Mouse (Mus musculus) kidney, embryonic 15.5 days (tissue): Measurements from ENCODE around the gene Stpg3. TPM values are rescaled to one million over a fixed set of nuclear protein-coding genes. Genes with fewer than 3 reads are reported as not detected.
A peak's percentile ranks its signal among the peaks of the same experiment; 100 is the strongest.

ENCODE experiments used
- ATAC-seq: fragments of 200-750 bp; cut with Nextera tagmentation; replicated peaks from 2 replicates; pipeline ENCODE4 v1.8.0; 2017; ENCODE audit warnings: moderate TSS enrichment; ENCODE audit not compliant: low FRiP score
- H3K27ac ChIP-seq: fragments of 300-500 bp; sonication (generic); 2 replicates; pipeline ENCODE4 v1.5.1; 2015; ENCODE audit warnings: mild to moderate bottlenecking, inconsistent platforms
- H3K27me3 ChIP-seq: fragments of 300-500 bp; sonication (generic); 2 replicates; pipeline ENCODE4 v1.6.1; 2015; ENCODE audit warnings: inconsistent platforms
- H3K36me3 ChIP-seq: fragments of 300-500 bp; sonication (generic); 2 replicates; pipeline ENCODE4 v1.6.1; 2015; ENCODE audit warnings: inconsistent platforms
- H3K4me1 ChIP-seq: fragments of 300-500 bp; sonication (generic); 2 replicates; pipeline ENCODE4 v1.6.1; 2015; ENCODE audit warnings: inconsistent platforms
- H3K4me2 ChIP-seq: fragments of 300-500 bp; sonication (generic); 2 replicates; pipeline ENCODE4 v1.6.1; 2015; ENCODE audit warnings: moderate library complexity, mild to moderate bottlenecking, inconsistent platforms
- H3K4me3 ChIP-seq: fragments of 300-500 bp; sonication (generic); replicated peaks from 2 replicates; pipeline ENCODE4 v1.5.1; 2015; ENCODE audit warnings: mild to moderate bottlenecking, inconsistent platforms
- H3K9ac ChIP-seq: fragments of 300-500 bp; sonication (generic); 2 replicates; pipeline ENCODE4 v1.6.1; 2015; ENCODE audit warnings: mild to moderate bottlenecking, inconsistent platforms
- H3K9me3 ChIP-seq: fragments of 300-500 bp; sonication (generic); replicated peaks from 2 replicates; pipeline ENCODE4 v1.6.1; 2016; ENCODE audit warnings: inconsistent platforms
- whole genome bisulfite sequencing: fragments of 180-500 bp; shearing (Covaris S2); methylation state at CpG from one replicate; pipeline ENCODE4 v1.1.7; 2015; ENCODE audit warnings: mixed read lengths; 5-methylcytosine and 5-hydroxymethylcytosine counted together
- polyA plus RNA-seq: library from polyadenylated mRNA; unstranded; fragments of >200 nt; fragmentation: Nextera tagmentation; extraction: Ambion mirVana; gene quantifications from 2 replicates; pipeline ENCODE4 v1.2.1, GENCODE M21; 2015

Gene Stpg3
- polyA plus RNA-seq, 1 experiment from 2014 or later = 0.55 TPM

DNA sequence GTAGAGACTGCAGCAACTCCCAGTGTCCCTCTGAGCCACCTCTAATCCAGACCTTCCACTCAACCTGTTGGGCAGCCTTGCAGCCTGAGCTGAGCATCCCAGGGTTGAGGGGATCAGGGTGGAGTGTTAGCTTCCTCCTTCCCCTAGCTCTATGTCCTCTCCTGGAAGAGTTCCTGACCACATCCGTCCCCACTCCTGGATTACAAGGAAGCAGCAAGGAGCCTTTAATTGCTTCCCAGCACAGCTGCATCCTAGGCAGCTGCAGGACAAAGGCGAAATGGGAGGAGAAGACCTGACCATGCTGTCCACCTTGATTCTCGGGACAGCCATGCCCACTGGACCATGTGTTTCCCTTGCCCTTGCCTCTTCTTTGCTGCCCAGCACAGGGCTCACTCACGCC is 37.4 kb downstream of the Stpg3 start:
- Histone ChIP-seq H3K27ac (peak overlapping the region; percentile 91), H3K36me3 (no peaks in the 10 kb centered on the region), H3K9me3 (no peaks in the 10 kb centered on the region), H3K4me2 (peak overlapping the region; percentile 51), H3K4me3 (peak overlapping the region; percentile 28), H3K4me1 (peaks cover 84% of the 10 kb centered on the region), H3K27me3 (peaks cover 46% of the 10 kb centered on the region), H3K9ac (peak overlapping the region; percentile 21; the same call in 1 of the 2 replicates)
- WGBS = 11% methylated on average over 4 of the region's 4 CpGs
- ATAC-seq = no peak

DNA sequence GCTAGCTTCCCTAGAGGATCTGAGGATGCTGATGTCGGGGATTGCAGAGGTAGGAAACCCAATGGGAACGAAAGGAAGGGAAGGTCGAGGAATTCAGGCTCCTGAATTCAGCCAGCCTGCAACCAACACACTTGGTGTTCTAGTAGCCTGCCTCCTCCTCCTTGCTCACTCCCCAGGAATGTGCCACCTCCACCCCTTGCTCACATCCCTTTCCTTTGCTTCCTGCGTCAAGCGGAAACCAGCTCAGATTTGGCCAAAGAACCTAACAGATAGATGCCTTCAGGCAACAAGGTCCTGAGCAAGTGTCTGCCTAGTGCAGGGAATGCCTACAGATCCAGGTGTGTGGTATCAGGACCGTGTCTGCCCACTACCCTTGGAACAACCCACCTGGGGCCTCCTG is 37.9 kb downstream of the Stpg3 start:
- peak overlapping the region; percentile 28 for H3K4me3 ChIP-seq
- no peaks in the 10 kb centered on the region for H3K36me3 ChIP-seq
- no peaks in the 10 kb centered on the region for H3K9me3 ChIP-seq
- ATAC-seq = no peak
- WGBS = 38% methylated on average over 6 of the region's 6 CpGs
- H3K27ac ChIP-seq = peak overlapping the region; percentile 91
- H3K27me3 ChIP-seq = peaks cover 42% of the 10 kb centered on the region
- peak overlapping the region; percentile 51 for H3K4me2 ChIP-seq
- 0 out of 2 replicates have a peak overlapping the region, but pooled peaks have one; percentile 2 for H3K9ac ChIP-seq
- H3K4me1 ChIP-seq = peaks cover 83% of the 10 kb centered on the region

DNA sequence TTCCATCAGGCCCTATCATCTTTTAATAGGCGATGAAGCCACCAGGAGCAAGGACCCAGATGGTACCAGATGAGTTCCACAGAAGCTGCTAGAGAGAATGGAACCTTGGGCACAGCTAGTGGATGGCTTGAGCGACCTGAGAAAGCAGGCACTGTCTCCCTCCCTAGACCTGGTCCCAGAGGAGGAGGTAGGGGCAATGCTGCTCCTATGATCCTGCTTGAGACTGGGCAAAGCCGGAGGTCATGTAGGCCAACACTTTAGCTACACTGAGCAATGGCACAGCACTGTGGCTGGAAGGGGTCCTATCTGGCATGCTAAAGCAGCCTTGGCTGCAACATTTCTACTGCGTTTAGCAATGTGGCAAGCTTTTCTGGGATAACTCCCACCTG is 38.8 kb downstream of the Stpg3 start:
- H3K36me3 ChIP-seq = no peaks in the 10 kb centered on the region
- peak overlapping the region; percentile 91 for H3K27ac ChIP-seq
- H3K27me3 ChIP-seq = peaks cover 34% of the 10 kb centered on the region
- no peak for ATAC-seq
- 0 out of 2 replicates have a peak overlapping the region, but pooled peaks have one; percentile 1 for H3K4me2 ChIP-seq
- H3K9me3 ChIP-seq = no peaks in the 10 kb centered on the region
- peaks cover 81% of the 10 kb centered on the region for H3K4me1 ChIP-seq
- no peak overlapping the region for H3K4me3 ChIP-seq
- no peak overlapping the region for H3K9ac ChIP-seq
- 78% methylated on average over 4 of the region's 4 CpGs for WGBS

DNA sequence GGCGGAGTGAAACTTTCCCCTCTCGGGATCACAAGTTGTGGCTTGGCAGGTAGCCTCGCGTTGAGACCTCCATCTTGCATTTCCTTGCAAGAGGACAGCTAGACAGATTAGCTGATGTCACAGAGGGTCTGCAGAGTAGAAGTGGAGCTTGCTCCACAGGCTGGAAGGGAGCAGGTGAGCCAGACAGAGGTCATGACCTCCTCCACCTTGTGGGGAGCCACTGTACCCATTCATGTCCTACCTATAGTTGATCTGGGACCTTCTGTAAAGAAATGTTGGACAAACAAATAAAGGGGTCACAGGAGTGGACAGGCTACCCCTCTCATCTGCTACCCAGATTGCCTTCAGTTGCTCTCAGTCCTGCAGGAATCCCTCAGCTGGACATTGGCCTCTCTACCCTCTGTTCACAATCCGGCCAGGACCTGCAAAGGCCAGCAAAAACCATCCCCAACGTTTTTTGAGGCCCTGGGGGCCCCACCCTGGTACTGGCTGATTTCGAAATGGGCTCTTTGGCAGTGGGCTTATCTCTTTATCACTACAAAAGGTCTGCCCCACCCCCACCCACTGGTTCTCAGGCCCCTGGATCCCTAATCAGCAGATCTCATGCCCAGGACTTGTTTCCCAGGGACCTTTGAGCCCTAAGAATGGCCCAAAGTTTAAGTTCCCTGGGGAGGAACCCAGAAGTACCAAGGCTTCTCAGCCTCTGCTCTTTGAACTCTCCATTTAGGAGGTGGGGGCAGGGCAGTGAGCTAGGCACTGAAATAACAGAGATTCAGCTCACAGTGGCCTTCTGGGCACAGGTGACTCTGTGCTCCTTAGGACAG is 39.4 kb downstream of the Stpg3 start:
- H3K4me2 ChIP-seq = no peak overlapping the region
- H3K9ac ChIP-seq = no peak overlapping the region
- 45% methylated on average over 7 of the region's 7 CpGs for WGBS
- peak overlapping the region; percentile 91 for H3K27ac ChIP-seq
- no peaks in the 10 kb centered on the region for H3K9me3 ChIP-seq
- H3K27me3 ChIP-seq = peaks cover 30% of the 10 kb centered on the region
- no peaks in the 10 kb centered on the region for H3K36me3 ChIP-seq
- no peak for ATAC-seq
- H3K4me1 ChIP-seq = peaks cover 83% of the 10 kb centered on the region
- no peak overlapping the region for H3K4me3 ChIP-seq

DNA sequence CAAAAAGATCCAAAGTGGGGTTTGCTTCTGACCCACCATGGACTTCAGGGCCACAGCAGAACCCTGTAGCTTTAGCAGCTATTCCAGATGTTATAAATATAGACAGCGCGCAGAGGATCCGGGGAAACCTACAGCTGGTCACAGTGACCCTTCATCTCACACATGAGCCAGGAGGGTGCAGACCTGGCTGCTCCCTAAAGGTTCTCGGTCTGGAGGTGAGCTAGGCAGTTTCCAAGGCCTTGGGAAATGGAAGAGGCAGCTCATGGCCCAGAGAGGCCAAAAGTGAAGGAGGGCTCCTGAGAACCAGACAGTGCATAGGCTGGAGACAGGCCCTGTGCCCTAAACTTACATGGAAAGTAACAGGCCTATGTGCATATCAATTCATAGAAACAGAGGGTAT is 40.6 kb downstream of the Stpg3 start:
- no peak for ATAC-seq
- Histone ChIP-seq H3K27ac (no peak overlapping the region), H3K4me2 (no peak overlapping the region), H3K4me3 (no peak overlapping the region), H3K36me3 (no peaks in the 10 kb centered on the region), H3K27me3 (peaks cover 17% of the 10 kb centered on the region), H3K9ac (no peak overlapping the region), H3K9me3 (no peaks in the 10 kb centered on the region), H3K4me1 (peaks cover 82% of the 10 kb centered on the region)
- WGBS = 94% methylated on average over 4 of the region's 4 CpGs

DNA sequence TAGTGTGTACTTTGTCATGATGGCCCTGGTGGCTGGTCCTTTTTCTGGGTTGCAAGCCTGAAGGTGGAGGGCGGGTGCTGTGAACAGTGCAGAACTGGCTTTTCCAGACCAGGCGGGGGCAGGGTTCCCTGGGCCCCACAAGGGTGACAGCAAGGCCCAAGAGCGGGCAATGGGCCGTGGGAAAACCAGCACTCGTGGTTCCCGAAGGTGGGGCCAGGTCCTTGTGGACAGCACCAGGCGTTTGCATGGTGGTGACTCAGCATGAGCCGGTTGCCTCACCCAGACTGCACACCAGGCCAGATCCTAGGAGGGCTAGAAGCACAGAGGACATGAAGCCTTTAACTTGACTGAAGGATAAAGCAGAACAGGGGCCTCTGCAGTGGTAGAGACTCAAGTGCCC is 41.8 kb downstream of the Stpg3 start:
- WGBS = 47% methylated on average over 8 of the region's 8 CpGs
- H3K9ac ChIP-seq = no peak overlapping the region
- no peaks in the 10 kb centered on the region for H3K36me3 ChIP-seq
- H3K27me3 ChIP-seq = peaks cover 5% of the 10 kb centered on the region; the same call in 1 of the 2 replicates
- peak overlapping the region; percentile 10; the same call in 1 of the 2 replicates for H3K27ac ChIP-seq
- no peaks in the 10 kb centered on the region for H3K9me3 ChIP-seq
- no peak for ATAC-seq
- H3K4me1 ChIP-seq = peaks cover 82% of the 10 kb centered on the region
- no peak overlapping the region for H3K4me2 ChIP-seq
- no peak overlapping the region for H3K4me3 ChIP-seq

DNA sequence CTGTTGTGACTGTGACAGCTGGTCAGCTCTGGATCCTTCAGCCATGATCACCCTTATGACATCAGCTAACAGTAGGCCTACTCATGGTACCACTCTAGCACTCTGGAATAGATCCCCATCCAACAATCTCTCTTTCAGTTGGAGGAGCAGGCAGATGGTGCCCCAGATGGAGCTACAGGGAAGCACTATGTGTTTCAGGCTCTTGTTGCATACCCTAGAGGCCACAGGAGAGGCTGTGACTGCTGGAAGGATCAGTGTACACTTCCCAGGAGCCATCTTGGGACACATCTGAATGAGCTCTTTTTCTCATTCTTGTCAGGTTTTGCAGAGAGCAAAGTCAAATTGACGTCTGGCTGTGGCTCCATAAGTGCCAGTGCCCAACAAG is 42.7 kb downstream of the Stpg3 start:
- Histone ChIP-seq H3K4me1 (peaks cover 81% of the 10 kb centered on the region), H3K4me2 (no peak overlapping the region), H3K27ac (no peak overlapping the region), H3K9ac (no peak overlapping the region), H3K4me3 (no peak overlapping the region), H3K9me3 (no peaks in the 10 kb centered on the region), H3K27me3 (0 out of 2 replicates have a peak, but pooled peaks cover 3% of the 10 kb centered on the region), H3K36me3 (no peaks in the 10 kb centered on the region)
- ATAC-seq = no peak
- 67% methylated on average over 1 of the region's 1 CpGs for WGBS

DNA sequence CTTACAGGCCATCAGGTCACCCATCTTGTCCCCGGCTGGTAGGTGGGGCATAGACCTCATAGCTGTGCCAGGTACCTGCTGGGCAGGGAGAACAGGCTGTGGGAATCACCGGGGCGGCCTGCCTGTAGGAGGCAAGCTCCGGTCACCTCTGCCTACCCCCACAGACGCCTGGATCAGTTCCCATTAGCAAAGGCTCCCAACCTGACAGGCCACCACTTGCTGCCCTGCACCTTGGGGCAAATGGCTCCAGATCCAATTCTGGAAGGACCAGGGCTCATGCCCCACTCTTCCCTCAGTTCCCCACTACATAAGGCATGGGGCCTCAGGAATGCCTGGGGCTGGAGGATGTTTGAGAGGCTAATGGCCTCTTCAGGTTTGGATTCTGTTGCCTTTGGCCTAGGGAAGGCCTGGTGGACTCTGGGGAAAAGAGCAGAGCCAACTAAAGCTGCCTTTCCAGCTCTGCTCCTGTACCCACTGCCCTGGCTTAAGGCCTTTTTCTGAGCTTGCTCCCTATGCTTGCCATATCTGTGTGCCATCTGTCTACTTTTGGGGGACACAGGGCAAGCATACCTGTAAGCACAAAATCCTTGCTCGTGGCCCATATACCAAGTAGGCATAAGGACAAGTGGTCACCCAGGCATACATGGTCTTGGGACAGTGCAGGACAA is 43.2 kb downstream of the Stpg3 start:
- Histone ChIP-seq H3K4me2 (no peak overlapping the region), H3K9me3 (no peaks in the 10 kb centered on the region), H3K27me3 (0 out of 2 replicates have a peak, but pooled peaks cover under 1% of the 10 kb centered on the region), H3K4me3 (no peak overlapping the region), H3K4me1 (peaks cover 76% of the 10 kb centered on the region), H3K9ac (no peak overlapping the region), H3K36me3 (no peaks in the 10 kb centered on the region), H3K27ac (no peak overlapping the region)
- no peak for ATAC-seq
- 83% methylated on average over 6 of the region's 6 CpGs for WGBS

DNA sequence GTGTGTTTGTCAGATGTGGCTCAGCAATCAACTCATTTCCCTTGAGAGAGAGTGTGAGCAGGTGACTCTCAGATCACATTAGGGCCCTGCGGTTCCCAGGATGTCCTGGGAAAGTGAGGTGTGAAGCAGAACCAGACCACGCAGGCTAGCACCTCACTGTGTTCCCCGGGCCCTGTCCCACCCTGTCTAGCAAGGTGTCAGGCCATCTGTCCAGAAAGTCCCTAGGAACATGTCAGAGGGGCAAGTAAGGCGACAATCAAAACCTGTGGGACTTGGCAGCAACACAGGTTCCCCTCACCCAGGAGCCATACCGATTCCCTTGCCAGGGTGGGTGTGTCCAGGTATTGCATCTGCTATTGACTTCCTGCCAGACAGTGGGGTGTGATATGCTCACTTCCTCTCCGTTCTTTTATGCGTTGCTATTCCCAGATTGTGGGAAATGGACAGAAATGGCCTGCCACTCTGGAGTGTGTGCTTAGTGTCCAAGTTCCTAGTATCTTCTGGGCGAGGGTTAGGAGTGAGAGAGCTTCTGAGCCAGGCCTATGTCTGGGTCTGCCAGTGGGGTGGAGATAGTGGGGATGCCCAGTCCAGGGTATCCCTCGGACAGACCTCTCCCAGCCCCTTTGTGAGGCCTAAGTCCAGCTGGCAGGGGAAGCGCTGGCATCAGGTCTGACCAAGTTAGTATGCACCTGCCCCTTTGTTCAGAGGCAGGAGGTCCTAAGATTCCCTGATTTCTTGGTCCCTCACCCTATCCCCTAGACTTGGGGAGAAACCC is 43.9 kb downstream of the Stpg3 start:
- Histone ChIP-seq H3K27me3 (no peaks in the 10 kb centered on the region), H3K36me3 (no peaks in the 10 kb centered on the region), H3K9me3 (no peaks in the 10 kb centered on the region), H3K9ac (no peak overlapping the region), H3K27ac (peak overlapping the region; percentile 19), H3K4me2 (no peak overlapping the region), H3K4me1 (peaks cover 71% of the 10 kb centered on the region), H3K4me3 (no peak overlapping the region)
- WGBS = 51% methylated on average over 10 of the region's 10 CpGs
- no peak for ATAC-seq

DNA sequence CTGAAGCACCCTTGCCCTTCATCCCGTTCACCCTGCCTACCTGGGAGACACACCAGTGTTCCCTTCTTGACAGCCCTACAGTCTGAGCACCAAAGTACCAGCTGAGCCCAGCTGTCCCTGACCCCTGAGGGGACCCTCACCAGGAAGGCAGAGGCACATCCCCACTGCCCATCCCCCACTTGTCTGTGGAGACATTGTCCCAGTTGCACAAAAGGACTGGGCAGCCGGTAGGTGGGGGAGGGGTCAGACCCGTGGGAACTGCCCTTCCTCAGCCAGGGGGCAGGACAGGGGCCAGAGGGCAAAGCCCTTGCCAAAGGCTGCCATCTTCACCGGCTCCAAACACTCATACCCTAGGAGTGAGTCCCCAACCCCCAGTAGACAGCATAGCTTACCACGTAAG is 44.7 kb downstream of the Stpg3 start:
- no peak overlapping the region for H3K27ac ChIP-seq
- H3K4me1 ChIP-seq = peaks cover 68% of the 10 kb centered on the region
- H3K4me2 ChIP-seq = no peak overlapping the region
- no peaks in the 10 kb centered on the region for H3K36me3 ChIP-seq
- H3K9ac ChIP-seq = no peak overlapping the region
- H3K4me3 ChIP-seq = no peak overlapping the region
- no peaks in the 10 kb centered on the region for H3K9me3 ChIP-seq
- no peaks in the 10 kb centered on the region for H3K27me3 ChIP-seq
- no peak for ATAC-seq
- WGBS = 30% methylated on average over 5 of the region's 5 CpGs

DNA sequence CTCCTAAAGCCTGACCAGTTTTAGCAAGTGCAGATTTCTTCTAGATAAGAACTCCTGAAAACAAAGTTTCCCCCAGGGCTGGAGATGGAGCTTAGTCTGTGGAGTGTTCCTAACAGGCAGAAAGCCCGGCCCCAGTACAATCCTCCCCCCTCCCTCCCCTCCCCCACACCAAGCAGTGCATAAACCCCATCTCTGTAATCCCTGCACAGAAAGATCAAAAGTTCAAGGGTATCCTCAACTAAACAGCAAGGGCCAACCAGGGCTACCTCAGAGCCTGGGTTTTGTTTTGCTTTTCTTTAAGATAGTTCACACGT is 45.8 kb downstream of the Stpg3 start:
- WGBS = 17% methylated on average over 2 of the region's 2 CpGs
- H3K27ac ChIP-seq = peak overlapping the region; percentile 89
- H3K36me3 ChIP-seq = no peaks in the 10 kb centered on the region
- H3K27me3 ChIP-seq = no peaks in the 10 kb centered on the region
- ATAC-seq = no peak
- peak overlapping the region; percentile 49 for H3K4me3 ChIP-seq
- no peaks in the 10 kb centered on the region for H3K9me3 ChIP-seq
- H3K9ac ChIP-seq = peak overlapping the region; percentile 42
- H3K4me1 ChIP-seq = peaks cover 72% of the 10 kb centered on the region
- H3K4me2 ChIP-seq = peak overlapping the region; percentile 79
